Mouse (Mus musculus) testis, adult 10 weeks (tissue): ENCODE measurements around the gene Calml3. TPM values are rescaled to one million over a fixed set of nuclear protein-coding genes. Genes with fewer than 3 reads are reported as not detected.

ENCODE experiments used
- polyA plus RNA-seq: library from polyadenylated mRNA; stranded (reverse); fragments of 350-450 nt; fragmentation: Illumina TruSeq; extraction: RNeasy Lipid Tissue Mini Kit (QIAGEN cat#74804); gene quantifications from one replicate; pipeline ENCODE4 v1.2.3, GENCODE M21; 2014; ENCODE audit warnings: low read depth, low replicate concordance

The Calml3 gene
- not detected for polyA plus RNA-seq

GRCm38 (mm10) chr13:3804186-3804585 lies at the start of gene Calml3:
Gene Calml3, minus strand, starts transcription at chr13:3804316.

GRCm38 (mm10) chr13:3837312-3837807 lies 33.2 kb upstream of the Calml3 start, which contains the start of gene Calm4:
Gene Calm4, plus strand, starts transcription at chr13:3837757.

Other genes starting within 250 kb of the Calml3 start
- gene Fam208b, start 193.2 kb downstream of the Calml3 start, polyA plus RNA-seq = 318 TPM
- gene Asb13, start 170.3 kb downstream of the Calml3 start, polyA plus RNA-seq = 0.60 TPM
- gene Calm4, start 33.4 kb upstream of the Calml3 start, polyA plus RNA-seq = not detected
- not detected for gene Calm5, start 49.9 kb upstream of the Calml3 start, polyA plus RNA-seq
- 36.3 TPM for gene Net1, start 113.9 kb upstream of the Calml3 start, polyA plus RNA-seq
- gene Tubal3, start 114.0 kb upstream of the Calml3 start, polyA plus RNA-seq = 1.0 TPM
- gene Ucn3, start 141.0 kb upstream of the Calml3 start, polyA plus RNA-seq = not detected
- gene Akr1c14, start 244.7 kb upstream of the Calml3 start, polyA plus RNA-seq = 4.9 TPM